Mouse (Mus musculus) stomach, embryonic 14.5 days (tissue): ENCODE data around the gene Fzr1. TPM values are rescaled to one million over a fixed set of nuclear protein-coding genes. Genes with fewer than 3 reads are reported as not detected.
A peak's percentile ranks its signal among the peaks of the same experiment; 100 is the strongest.

Experiments used
- ATAC-seq: fragments of 200-750 bp; cut with Nextera tagmentation; 2 replicates; pipeline ENCODE4 v1.8.0; 2017; ENCODE audit warnings: low read depth, moderate TSS enrichment; ENCODE audit not compliant: insufficient number of reproducible peaks, insufficient read depth, low FRiP score
- H3K27ac ChIP-seq: fragments of 300-500 bp; sonication (generic); 2 replicates; pipeline ENCODE4 v1.5.1; 2014; ENCODE audit warnings: mild to moderate bottlenecking, low read length, moderate library complexity, mixed read lengths
- H3K27me3 ChIP-seq: fragments of 300-500 bp; sonication (generic); 2 replicates; pipeline ENCODE4 v1.6.1; 2014; ENCODE audit warnings: low read length, control low read depth, mixed read lengths; ENCODE audit not compliant: control insufficient read depth, insufficient read depth
- H3K36me3 ChIP-seq: fragments of 300-500 bp; sonication (generic); 2 replicates; pipeline ENCODE4 v1.6.1; 2014; ENCODE audit warnings: mild to moderate bottlenecking, control low read depth, low read length, moderate library complexity, mixed read lengths; ENCODE audit not compliant: control insufficient read depth, insufficient read depth
- H3K4me1 ChIP-seq: fragments of 300-500 bp; sonication (generic); 2 replicates; pipeline ENCODE4 v1.6.1; 2014; ENCODE audit warnings: low read length, control low read depth, mixed read lengths; ENCODE audit not compliant: control insufficient read depth, insufficient read depth
- H3K4me2 ChIP-seq: fragments of 300-500 bp; sonication (generic); replicated peaks from 2 replicates; pipeline ENCODE4 v1.6.1; 2014; ENCODE audit warnings: low read depth, low read length, control low read depth
- H3K4me3 ChIP-seq: fragments of 300-500 bp; sonication (generic); 2 replicates; pipeline ENCODE4 v1.5.1; 2014; ENCODE audit warnings: low read depth, low read length, control low read depth
- H3K9ac ChIP-seq: fragments of 300-500 bp; sonication (generic); replicated peaks from 2 replicates; pipeline ENCODE4 v1.6.1; 2014; ENCODE audit warnings: low read depth, mild to moderate bottlenecking, control low read depth, low read length, moderate library complexity, mixed read lengths
- H3K9me3 ChIP-seq: fragments of 300-500 bp; sonication (generic); 2 replicates; pipeline ENCODE4 v1.6.1; 2016; ENCODE audit warnings: low read depth, low read length, control low read depth; ENCODE audit not compliant: control insufficient read depth
- WGBS: fragments of 180-500 bp; shearing (Covaris S2); extraction: QIAGEN DNeasy Blood & Tissue Kit; methylation state at CpG from one replicate; pipeline ENCODE4 v1.1.7; 2014; 5-methylcytosine and 5-hydroxymethylcytosine counted together
- microRNA-seq: library from miRNA; unstranded; fragments of <30 nt; microRNA quantifications from one replicate; pipeline ENCODE4, GENCODE M21; 2016
- polyA plus RNA-seq: library from polyadenylated mRNA; unstranded; fragments of >200 nt; fragmentation: Nextera tagmentation; extraction: Ambion mirVana; gene quantifications from 2 replicates; pipeline ENCODE4 v1.2.1, GENCODE M21; 2014

Fzr1 gene
- polyA plus RNA-seq, 1 experiment from 2014 or later, result 88.7 TPM

DNA sequence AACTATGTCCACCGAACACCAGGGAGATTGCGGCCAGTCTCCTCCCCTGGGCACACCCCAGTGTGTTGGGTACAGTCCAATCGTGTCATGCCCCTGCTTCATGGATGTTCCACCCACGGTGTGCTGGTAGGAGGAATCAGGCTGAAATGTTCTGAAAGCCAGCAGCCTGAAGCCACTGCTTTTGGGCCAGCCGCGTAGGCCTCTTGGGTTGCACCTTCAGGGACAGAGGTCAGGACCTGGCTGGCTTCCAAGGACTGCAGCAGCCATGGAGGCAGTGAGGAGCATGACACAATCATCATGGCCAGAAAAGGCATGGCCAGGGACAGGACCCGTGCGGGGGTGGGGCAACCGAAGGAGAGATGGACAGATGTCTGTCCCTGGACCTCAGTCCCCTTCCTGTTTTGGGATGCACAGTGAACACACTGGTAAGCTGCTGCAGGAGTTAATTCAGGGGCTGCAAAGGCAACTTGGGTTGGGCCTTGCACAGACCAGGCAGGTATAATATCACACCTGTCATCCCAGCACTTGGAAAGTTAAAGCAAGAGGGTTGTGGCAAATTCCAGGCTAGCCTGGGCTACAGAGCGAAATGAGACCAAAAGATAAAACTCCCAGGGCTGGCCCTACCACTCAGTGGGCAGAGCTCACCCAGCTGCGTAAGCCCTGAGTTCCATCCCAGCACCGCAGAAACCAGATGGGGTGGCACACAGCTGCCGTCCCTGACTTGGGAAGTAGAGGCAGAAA is 59.6 kb downstream of the Fzr1 start:
- no peak overlapping the region for H3K4me3 ChIP-seq
- no peak for ATAC-seq
- peaks cover 48% of the 10 kb centered on the region for H3K36me3 ChIP-seq
- H3K27me3 ChIP-seq, result no peaks in the 10 kb centered on the region
- H3K4me1 ChIP-seq, result peaks cover 29% of the 10 kb centered on the region
- H3K9me3 ChIP-seq, result no peaks in the 10 kb centered on the region
- no peak overlapping the region; the same call in 1 of the 2 replicates for H3K9ac ChIP-seq
- H3K4me2 ChIP-seq, result peak overlapping the region; percentile 55
- 92% methylated on average over 13 of the region's 13 CpGs for WGBS
- no peak overlapping the region for H3K27ac ChIP-seq

DNA sequence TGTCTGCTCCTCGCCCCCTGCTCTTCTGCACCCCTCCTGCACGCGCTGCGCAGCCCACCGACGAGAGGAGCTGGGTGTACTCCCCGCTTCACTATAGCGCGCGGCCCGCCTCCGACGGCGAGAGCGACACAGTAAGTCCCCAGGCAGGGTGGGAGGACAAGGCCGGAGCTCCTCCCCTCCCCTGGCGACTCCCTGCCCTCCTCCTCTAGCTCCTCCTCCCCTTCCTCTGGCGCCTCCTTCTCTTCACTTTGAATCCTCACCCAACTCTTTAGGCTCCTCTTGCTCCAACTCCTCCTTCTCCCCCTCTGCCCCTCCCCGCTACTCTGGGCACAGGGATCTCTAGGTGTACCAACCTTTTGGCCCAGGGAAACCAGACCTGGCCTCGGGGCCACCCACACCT is 61.0 kb downstream of the Fzr1 start:
- H3K4me3 ChIP-seq, result peak overlapping the region; percentile 11; the same call in 1 of the 2 replicates
- H3K27ac ChIP-seq, result peak overlapping the region; percentile 33; the same call in 1 of the 2 replicates
- WGBS, result 19% methylated on average over 20 of the region's 20 CpGs
- peaks cover 29% of the 10 kb centered on the region for H3K4me1 ChIP-seq
- H3K36me3 ChIP-seq, result peaks cover 48% of the 10 kb centered on the region
- H3K9ac ChIP-seq, result peak overlapping the region; percentile 15; the same call in 1 of the 2 replicates
- no peak for ATAC-seq
- H3K4me2 ChIP-seq, result peak overlapping the region; percentile 50
- no peaks in the 10 kb centered on the region for H3K27me3 ChIP-seq
- no peaks in the 10 kb centered on the region for H3K9me3 ChIP-seq

DNA sequence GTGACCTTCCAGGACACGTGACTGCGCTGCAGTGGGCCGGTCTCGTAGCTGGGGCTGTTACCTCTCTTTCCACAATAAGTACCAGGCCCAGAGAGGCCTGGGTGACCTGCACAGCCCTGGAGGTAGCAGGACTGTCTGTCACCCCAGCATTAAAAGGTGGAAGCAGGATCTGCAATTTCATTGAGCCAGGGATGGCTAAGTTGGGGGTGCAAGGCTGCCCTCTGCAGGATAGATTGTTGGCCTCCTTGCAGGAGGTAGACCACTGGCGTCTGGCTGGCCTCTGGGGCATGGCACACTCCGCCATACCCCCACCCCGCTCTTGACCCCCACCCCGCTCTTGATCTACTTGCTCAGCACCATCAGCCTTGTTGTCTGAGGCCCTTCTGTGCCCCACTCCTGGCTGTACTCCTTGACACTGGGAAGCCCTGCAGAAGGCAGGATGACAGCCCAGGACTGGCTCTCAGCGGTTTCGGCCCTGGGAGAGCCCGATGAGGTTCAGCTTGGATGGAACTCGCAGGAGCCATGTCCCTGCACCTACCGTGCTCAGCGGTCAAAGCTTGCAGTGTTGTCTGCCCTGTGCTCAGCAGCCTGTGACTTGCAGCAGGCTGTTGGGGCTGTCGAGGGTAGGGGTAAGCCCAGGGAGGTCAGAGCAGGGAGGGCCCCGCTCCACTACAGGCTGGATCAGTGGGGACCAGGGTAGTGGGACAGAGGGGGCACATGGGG is 61.8 kb downstream of the Fzr1 start:
- peaks cover 24% of the 10 kb centered on the region for H3K4me1 ChIP-seq
- H3K9me3 ChIP-seq, result no peaks in the 10 kb centered on the region
- no peak for ATAC-seq
- H3K27me3 ChIP-seq, result no peaks in the 10 kb centered on the region
- peak overlapping the region; percentile 33; the same call in 1 of the 2 replicates for H3K27ac ChIP-seq
- H3K4me3 ChIP-seq, result peak overlapping the region; percentile 11; the same call in 1 of the 2 replicates
- peaks cover 53% of the 10 kb centered on the region for H3K36me3 ChIP-seq
- peak overlapping the region; percentile 15; the same call in 1 of the 2 replicates for H3K9ac ChIP-seq
- peak overlapping the region; percentile 50 for H3K4me2 ChIP-seq
- 43% methylated on average over 16 of the region's 16 CpGs for WGBS

Small RNA genes within 50 kb of the gene (microRNA-seq; reads per million reads assigned to microRNA genes)
- 1.3 reads per million for gene Mir1191b
- not detected for gene Mir6913

Other genes starting within 250 kb of the Fzr1 start
- gene Zbtb7a, start 243.3 kb downstream of the Fzr1 start, polyA plus RNA-seq, result 25.5 and 27.4 TPM in 2 replicates
- 32.7 and 40.9 TPM in 2 replicates for gene Pias4, start 210.6 kb downstream of the Fzr1 start, polyA plus RNA-seq
- 416 and 434 TPM in 2 replicates for gene Eef2, start 201.9 kb downstream of the Fzr1 start, polyA plus RNA-seq
- gene Dapk3, start 195.5 kb downstream of the Fzr1 start, polyA plus RNA-seq, result 48.9 and 58.7 TPM in 2 replicates
- not detected in 2 replicates for gene 4930442H23Rik, start 194.7 kb downstream of the Fzr1 start, polyA plus RNA-seq
- 0.14 and 0.35 TPM in 2 replicates for gene Nmrk2, start 176.5 kb downstream of the Fzr1 start, polyA plus RNA-seq
- 1.9 and 2.2 TPM in 2 replicates for gene Atcay, start 147.7 kb downstream of the Fzr1 start, polyA plus RNA-seq
- 9.2 and 10.8 TPM in 2 replicates for gene Zfr2, start 145.4 kb downstream of the Fzr1 start, polyA plus RNA-seq
- 3.4 and 3.9 TPM in 2 replicates for gene Matk, start 125.6 kb downstream of the Fzr1 start, polyA plus RNA-seq
- gene Mrpl54, start 111.6 kb downstream of the Fzr1 start, polyA plus RNA-seq, result 223 and 246 TPM in 2 replicates
- 47.0 and 51.1 TPM in 2 replicates for gene Apba3, start 111.6 kb downstream of the Fzr1 start, polyA plus RNA-seq
- 21.6 and 25.2 TPM in 2 replicates for gene Tjp3, start 86.9 kb downstream of the Fzr1 start, polyA plus RNA-seq
- 50.1 and 51.4 TPM in 2 replicates for gene Pip5k1c, start 85.6 kb downstream of the Fzr1 start, polyA plus RNA-seq
- gene Cactin, start 57.4 kb downstream of the Fzr1 start, polyA plus RNA-seq, result 21.3 and 21.7 TPM in 2 replicates
- 23.1 and 23.4 TPM in 2 replicates for gene Tbxa2r, start 49.8 kb downstream of the Fzr1 start, polyA plus RNA-seq
- gene Gipc3, start 35.2 kb downstream of the Fzr1 start, polyA plus RNA-seq, result 0.07 TPM in 1 of 2 replicates, not detected in the other
- 98.6 TPM in 2 replicates for gene Hmg20b, start 28.0 kb downstream of the Fzr1 start, polyA plus RNA-seq
- gene Mfsd12, start 21.0 kb downstream of the Fzr1 start, polyA plus RNA-seq, result 4.7 and 4.8 TPM in 2 replicates
- gene 4930404N11Rik, start 12.7 kb downstream of the Fzr1 start, polyA plus RNA-seq, result 0.43 and 0.59 TPM in 2 replicates
- 44.8 and 48.5 TPM in 2 replicates for gene Dohh, start 5.9 kb upstream of the Fzr1 start, polyA plus RNA-seq
- gene Gm48551, start 6.0 kb upstream of the Fzr1 start, polyA plus RNA-seq, result 3.1 and 4.1 TPM in 2 replicates
- gene Gm48552, start 10.5 kb upstream of the Fzr1 start, polyA plus RNA-seq, result 1.0 and 1.1 TPM in 2 replicates
- gene Smim24, start 14.5 kb upstream of the Fzr1 start, polyA plus RNA-seq, result 17.7 and 21.5 TPM in 2 replicates
- gene Nfic, start 77.1 kb upstream of the Fzr1 start, polyA plus RNA-seq, result 76.0 and 80.1 TPM in 2 replicates
- 1.7 and 2.2 TPM in 2 replicates for gene Celf5, start 104.2 kb upstream of the Fzr1 start, polyA plus RNA-seq
- gene Ncln, start 117.9 kb upstream of the Fzr1 start, polyA plus RNA-seq, result 79.1 and 79.3 TPM in 2 replicates
- gene S1pr4, start 121.6 kb upstream of the Fzr1 start, polyA plus RNA-seq, result 0.41 and 0.72 TPM in 2 replicates
- gene Gna15, start 145.7 kb upstream of the Fzr1 start, polyA plus RNA-seq, result 3.6 and 7.4 TPM in 2 replicates
- gene Gna11, start 166.7 kb upstream of the Fzr1 start, polyA plus RNA-seq, result 86.2 and 89.3 TPM in 2 replicates
- gene Aes, start 181.0 kb upstream of the Fzr1 start, polyA plus RNA-seq, result 363 and 388 TPM in 2 replicates
- gene Tle2, start 196.0 kb upstream of the Fzr1 start, polyA plus RNA-seq, result 17.7 and 19.1 TPM in 2 replicates
- gene Tle6, start 222.6 kb upstream of the Fzr1 start, polyA plus RNA-seq, result 14.3 and 18.2 TPM in 2 replicates
- gene BC025920, start 227.8 kb upstream of the Fzr1 start, polyA plus RNA-seq, result 0.57 and 0.69 TPM in 2 replicates
- 33.4 and 43.4 TPM in 2 replicates for gene Sirt6, start 249.3 kb upstream of the Fzr1 start, polyA plus RNA-seq